Mouse (Mus musculus): ENCODE results near the gene Nr6a1. TPM values are rescaled to one million over a fixed set of nuclear protein-coding genes. Genes with fewer than 3 reads are reported as not detected.

Gene Nr6a1
- polyA plus RNA-seq, 1 experiment from 2014 or later, result 1.7 TPM

DNA sequence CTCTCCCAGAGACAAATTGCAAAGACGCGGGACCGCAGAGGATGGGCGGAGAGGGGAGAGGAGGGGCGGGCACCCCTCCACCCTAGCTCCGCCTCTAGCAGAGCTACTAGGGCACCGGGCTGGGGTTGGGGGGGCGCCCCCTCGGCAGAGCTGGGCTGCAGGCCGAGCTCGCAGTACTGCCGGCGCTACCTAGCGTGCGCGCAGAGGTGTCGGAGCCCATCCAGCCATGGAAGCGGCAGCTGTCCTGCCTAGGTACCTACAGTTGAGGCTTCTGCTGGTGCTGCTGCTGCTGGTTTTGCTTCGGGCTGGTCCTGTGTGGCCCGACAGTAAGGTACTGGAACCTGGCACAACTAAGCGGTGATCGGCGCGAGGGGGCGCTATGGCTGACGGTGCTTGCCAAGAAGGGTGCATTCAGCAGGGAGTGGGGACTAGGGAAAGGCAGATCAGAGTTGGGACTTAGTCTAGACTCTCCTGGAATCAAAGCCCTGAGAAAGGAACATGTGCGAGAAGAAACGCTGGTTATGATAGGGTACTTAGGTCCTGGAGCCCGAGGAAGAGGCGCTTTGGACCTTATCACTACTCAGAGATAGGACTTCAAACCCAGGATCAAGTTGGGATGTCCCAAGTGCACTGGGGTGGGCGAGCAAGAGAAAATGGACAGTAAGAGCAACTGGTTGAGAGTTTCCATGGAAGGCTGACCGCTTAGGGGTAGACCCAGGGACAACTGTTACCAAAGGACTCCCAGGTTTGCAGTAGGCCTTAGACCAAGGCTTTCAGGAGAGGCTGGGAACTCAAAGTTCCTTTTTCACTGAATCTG, 4.6 kb upstream of the Nr6a1 start, which contains the start of gene Olfml2a:
TSS of gene Olfml2a (plus strand) at position 128 of the 817 bp plus-strand sequence.
- no peaks in the 10 kb centered on the region for H3K36me3 ChIP-seq (ENCODE audit: control insufficient read depth, insufficient read depth, low read length)
- H3K9me3 ChIP-seq (ENCODE audit: control insufficient read depth, low read length), result no peaks in the 10 kb centered on the region
- peak; percentile 68 for DNase-seq
- H3K4me2 ChIP-seq (ENCODE audit: low read length), result peak within 1 kb of the TSS; percentile 60
- ATAC-seq (ENCODE audit: low FRiP score, low TSS enrichment), result peak; percentile 70
- H3K4me1 ChIP-seq (ENCODE audit: control insufficient read depth, insufficient read depth, low read length), result peaks cover 10% of the 10 kb centered on the region
- H3K27ac ChIP-seq (replicated peaks; ENCODE audit: low read depth, low read length), result no peak within 1 kb of the TSS
- 9% methylated on average over 31 of the region's 32 CpGs for WGBS
- peak within 1 kb of the TSS; percentile 25 for H3K9ac ChIP-seq (replicated peaks; ENCODE audit: low read length)
- H3K27me3 ChIP-seq (ENCODE audit: control insufficient read depth, insufficient read depth, low read length), result no peaks in the 10 kb centered on the region
- H3K4me3 ChIP-seq (replicated peaks; ENCODE audit: low read depth, low read length), result peak within 1 kb of the TSS; percentile 28

DNA sequence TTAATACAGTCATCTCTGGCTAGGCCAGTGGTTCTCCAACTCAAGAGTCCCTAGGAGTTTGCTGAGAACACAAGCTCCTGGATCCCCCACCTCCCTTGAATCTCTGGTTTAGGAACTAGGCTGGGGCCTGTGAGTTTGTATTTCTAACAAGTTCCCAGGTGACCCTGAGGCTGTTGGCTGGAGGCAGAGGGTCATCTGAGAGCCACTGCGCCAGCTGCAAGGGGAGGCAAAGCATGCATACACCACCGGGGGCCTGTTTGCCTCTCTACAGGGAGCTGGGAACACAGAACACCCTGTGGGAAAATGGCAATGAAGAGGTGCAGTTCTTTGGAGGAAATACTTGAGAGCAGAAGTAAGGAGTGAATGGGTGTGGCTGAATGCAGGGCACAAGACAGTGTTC, 2.8 kb upstream of the Nr6a1 start:
- Histone ChIP-seq H3K4me1 (ENCODE audit: control insufficient read depth, insufficient read depth, low read length) (peaks cover 10% of the 10 kb centered on the region), H3K9me3 (ENCODE audit: control insufficient read depth, low read length) (no peaks in the 10 kb centered on the region), H3K9ac (replicated peaks; ENCODE audit: low read length) (no peak overlapping the region), H3K4me2 (ENCODE audit: low read length) (no peak overlapping the region), H3K27ac (replicated peaks; ENCODE audit: low read depth, low read length) (no peak overlapping the region), H3K4me3 (replicated peaks; ENCODE audit: low read depth, low read length) (no peak overlapping the region), H3K27me3 (ENCODE audit: control insufficient read depth, insufficient read depth, low read length) (no peaks in the 10 kb centered on the region), H3K36me3 (ENCODE audit: control insufficient read depth, insufficient read depth, low read length) (no peaks in the 10 kb centered on the region)
- WGBS, result 66% methylated on average over 2 of the region's 2 CpGs
- DNase-seq (no peak), ATAC-seq (ENCODE audit: low FRiP score, low TSS enrichment) (no peak)

DNA sequence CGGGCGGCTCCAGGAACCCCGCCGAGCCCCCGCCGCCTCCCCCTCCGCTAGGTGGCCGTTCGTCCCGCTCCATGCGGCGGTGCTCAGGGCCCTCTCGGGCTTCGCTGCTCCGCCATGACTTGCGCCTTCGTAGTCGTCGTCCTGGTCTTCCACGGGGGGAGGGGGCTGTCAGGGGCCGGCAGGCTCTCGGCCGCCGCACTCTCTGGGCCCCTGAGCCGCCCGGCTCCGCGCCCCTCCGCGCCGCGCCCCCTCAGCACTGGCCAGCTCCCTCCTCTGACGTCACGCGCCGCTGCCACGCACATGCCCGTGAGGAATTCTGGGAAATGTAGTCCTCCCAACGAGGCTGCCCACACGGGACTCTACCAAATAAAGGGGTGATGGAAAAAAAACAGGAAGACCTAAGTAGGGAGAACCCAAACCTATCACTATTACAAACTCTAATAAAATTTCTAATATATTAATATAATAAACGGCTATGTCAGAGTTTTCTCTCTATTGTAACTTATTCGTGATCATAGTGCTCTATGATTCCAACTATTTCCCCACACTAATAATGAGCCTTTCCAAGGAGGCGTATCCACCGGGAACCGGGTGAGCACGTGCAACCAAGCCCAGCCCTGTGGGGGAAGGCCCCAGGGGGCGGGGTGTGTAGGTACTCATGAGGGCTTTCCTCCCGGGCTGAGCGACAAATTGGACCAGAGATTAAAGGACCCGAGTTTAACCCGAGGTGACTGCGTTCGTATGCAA, 1.2 kb downstream of the Nr6a1 start:
- H3K4me2 ChIP-seq (ENCODE audit: low read length), result peak overlapping the region; percentile 70
- no peak overlapping the region for H3K27ac ChIP-seq (replicated peaks; ENCODE audit: low read depth, low read length)
- peak; percentile 95 for ATAC-seq (ENCODE audit: low FRiP score, low TSS enrichment)
- DNase-seq, result peak; percentile 99
- no peaks in the 10 kb centered on the region for H3K36me3 ChIP-seq (ENCODE audit: control insufficient read depth, insufficient read depth, low read length)
- peak overlapping the region; percentile 79 for H3K4me3 ChIP-seq (replicated peaks; ENCODE audit: low read depth, low read length)
- 1% methylated on average over 53 of the region's 53 CpGs for WGBS
- H3K9ac ChIP-seq (replicated peaks; ENCODE audit: low read length), result peak overlapping the region; percentile 74
- no peaks in the 10 kb centered on the region for H3K9me3 ChIP-seq (ENCODE audit: control insufficient read depth, low read length)
- peaks cover 9% of the 10 kb centered on the region; the same call in 1 of the 2 replicates for H3K27me3 ChIP-seq (ENCODE audit: control insufficient read depth, insufficient read depth, low read length)
- peaks cover 9% of the 10 kb centered on the region for H3K4me1 ChIP-seq (ENCODE audit: control insufficient read depth, insufficient read depth, low read length)

DNA sequence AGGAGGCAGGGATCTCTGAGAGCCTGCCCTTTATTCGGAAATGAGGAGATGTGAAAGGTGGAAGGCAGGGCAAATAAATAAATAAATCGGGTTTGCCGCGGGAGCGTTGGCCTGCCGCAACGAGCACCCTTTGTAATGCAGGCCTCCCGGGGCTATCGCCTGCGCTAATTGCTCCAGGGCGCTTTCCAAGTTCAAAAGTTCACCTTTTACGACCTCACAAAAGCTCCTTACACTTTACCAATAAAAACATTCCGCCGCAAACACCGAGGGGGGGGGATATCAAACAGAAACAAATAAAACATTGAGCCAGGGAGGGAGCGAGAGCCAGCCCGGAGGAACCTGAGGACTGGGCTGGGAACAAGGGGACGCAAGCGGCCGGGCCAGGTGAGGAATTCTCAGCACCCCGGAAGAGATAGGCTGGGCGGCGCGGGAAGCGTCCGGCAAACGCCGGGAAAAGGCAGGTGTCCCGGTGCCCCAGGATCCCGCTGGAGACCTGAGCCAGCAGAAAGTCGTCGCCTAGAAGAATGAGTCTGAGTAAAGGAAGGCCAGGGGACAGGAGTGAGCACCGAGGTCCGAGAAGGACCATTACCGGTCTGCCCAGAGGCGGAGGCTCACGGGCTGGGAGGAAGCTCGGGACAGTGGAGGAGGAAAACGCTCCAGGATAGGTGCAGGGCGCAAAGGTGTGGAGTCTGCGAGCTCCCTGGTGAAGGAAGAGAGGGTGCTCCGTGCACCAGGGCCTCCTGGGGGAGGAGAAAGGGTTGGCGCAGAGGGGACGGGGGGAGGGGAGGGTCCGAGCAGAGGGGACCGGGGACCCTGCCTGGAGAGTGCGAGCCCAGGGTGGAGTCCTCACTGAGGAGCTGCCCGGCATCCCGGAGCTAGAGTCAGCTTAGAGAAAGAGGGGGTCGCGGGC, 2.1 kb downstream of the Nr6a1 start:
- peak overlapping the region; percentile 70 for H3K4me2 ChIP-seq (ENCODE audit: low read length)
- peaks cover 9% of the 10 kb centered on the region for H3K4me1 ChIP-seq (ENCODE audit: control insufficient read depth, insufficient read depth, low read length)
- peak overlapping the region; percentile 74 for H3K9ac ChIP-seq (replicated peaks; ENCODE audit: low read length)
- DNase-seq (peak; percentile 47), ATAC-seq (ENCODE audit: low FRiP score, low TSS enrichment) (peak; percentile 68)
- no peaks in the 10 kb centered on the region for H3K9me3 ChIP-seq (ENCODE audit: control insufficient read depth, low read length)
- H3K27me3 ChIP-seq (ENCODE audit: control insufficient read depth, insufficient read depth, low read length), result peaks cover 9% of the 10 kb centered on the region; the same call in 1 of the 2 replicates
- H3K4me3 ChIP-seq (replicated peaks; ENCODE audit: low read depth, low read length), result peak overlapping the region; percentile 79
- under 1% methylated on average over 51 of the region's 51 CpGs for WGBS
- no peak overlapping the region for H3K27ac ChIP-seq (replicated peaks; ENCODE audit: low read depth, low read length)
- no peaks in the 10 kb centered on the region for H3K36me3 ChIP-seq (ENCODE audit: control insufficient read depth, insufficient read depth, low read length)

DNA sequence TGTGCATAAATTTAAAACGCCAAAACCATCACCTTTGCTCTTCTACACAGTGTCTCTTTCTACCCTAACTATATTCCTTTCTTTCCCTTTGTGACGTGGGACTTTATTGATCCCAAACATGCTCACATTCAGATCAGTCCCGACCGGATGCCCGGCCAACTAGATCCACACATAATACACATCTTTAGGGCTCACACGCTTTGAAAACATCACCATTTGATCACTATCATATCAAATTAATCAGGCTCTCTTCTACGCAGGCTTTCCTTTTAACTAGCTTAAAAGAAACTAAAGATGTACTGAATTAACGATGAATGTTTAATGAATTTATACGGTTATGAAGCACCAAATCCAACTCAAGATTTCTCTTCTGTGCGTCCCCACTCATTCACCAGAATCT, 2.9 kb downstream of the Nr6a1 start:
- WGBS, result 3% methylated on average over 10 of the region's 10 CpGs
- Histone ChIP-seq H3K27me3 (ENCODE audit: control insufficient read depth, insufficient read depth, low read length) (peaks cover 9% of the 10 kb centered on the region; the same call in 1 of the 2 replicates), H3K4me1 (ENCODE audit: control insufficient read depth, insufficient read depth, low read length) (peaks cover 9% of the 10 kb centered on the region), H3K4me3 (replicated peaks; ENCODE audit: low read depth, low read length) (peak overlapping the region; percentile 79), H3K9ac (replicated peaks; ENCODE audit: low read length) (no peak overlapping the region; the same call in 1 of the 2 replicates), H3K9me3 (ENCODE audit: control insufficient read depth, low read length) (no peaks in the 10 kb centered on the region), H3K27ac (replicated peaks; ENCODE audit: low read depth, low read length) (no peak overlapping the region), H3K36me3 (ENCODE audit: control insufficient read depth, insufficient read depth, low read length) (no peaks in the 10 kb centered on the region), H3K4me2 (ENCODE audit: low read length) (peak overlapping the region; percentile 70)
- ATAC-seq (ENCODE audit: low FRiP score, low TSS enrichment) (no peak), DNase-seq (peak; percentile 52)

DNA sequence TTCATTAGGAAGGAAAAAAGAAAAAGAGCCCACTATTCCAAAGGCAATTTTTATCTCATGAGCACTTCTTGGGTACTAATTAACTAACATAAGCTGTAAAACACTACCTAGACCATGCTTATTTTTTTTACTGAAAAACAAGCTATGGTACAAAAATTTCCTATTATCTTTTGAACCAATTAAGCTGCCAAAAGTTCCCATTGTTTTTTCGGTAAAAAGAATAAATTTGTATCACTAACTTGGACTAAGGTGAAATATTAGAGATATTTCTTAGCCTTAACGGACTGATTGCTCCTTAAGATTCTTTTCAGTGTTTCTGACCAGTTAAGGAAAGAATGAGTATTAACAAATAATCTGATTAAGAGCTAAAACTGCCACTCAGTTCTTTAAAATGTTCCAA, 3.6 kb downstream of the Nr6a1 start:
- ATAC-seq (ENCODE audit: low FRiP score, low TSS enrichment) (no peak), DNase-seq (peak; percentile 37)
- H3K4me1 ChIP-seq (ENCODE audit: control insufficient read depth, insufficient read depth, low read length), result peaks cover 9% of the 10 kb centered on the region
- no peak overlapping the region for H3K4me3 ChIP-seq (replicated peaks; ENCODE audit: low read depth, low read length)
- H3K9ac ChIP-seq (replicated peaks; ENCODE audit: low read length), result no peak overlapping the region
- peaks cover 9% of the 10 kb centered on the region; the same call in 1 of the 2 replicates for H3K27me3 ChIP-seq (ENCODE audit: control insufficient read depth, insufficient read depth, low read length)
- 37% methylated on average over 2 of the region's 2 CpGs for WGBS
- no peak overlapping the region for H3K27ac ChIP-seq (replicated peaks; ENCODE audit: low read depth, low read length)
- no peaks in the 10 kb centered on the region for H3K9me3 ChIP-seq (ENCODE audit: control insufficient read depth, low read length)
- no peaks in the 10 kb centered on the region for H3K36me3 ChIP-seq (ENCODE audit: control insufficient read depth, insufficient read depth, low read length)
- no peak overlapping the region for H3K4me2 ChIP-seq (ENCODE audit: low read length)

DNA sequence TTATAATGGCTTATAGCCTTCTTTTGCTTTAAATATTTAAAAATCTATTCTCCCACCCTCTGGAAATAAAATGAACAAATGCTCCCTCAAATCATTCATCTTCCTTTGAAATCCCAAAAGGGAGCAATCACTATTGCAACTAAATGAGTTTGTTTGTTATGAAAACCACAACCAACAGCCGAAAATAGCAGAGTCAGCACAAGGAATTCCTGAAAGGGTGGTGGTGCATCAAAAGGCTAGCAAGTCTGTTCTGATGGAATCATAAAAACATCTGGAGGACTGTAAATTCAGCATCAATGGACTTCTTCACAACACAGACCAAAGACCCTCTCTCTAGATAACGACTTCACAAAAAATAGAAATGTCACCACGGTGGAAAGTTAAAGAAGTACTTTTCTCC, 4.0 kb downstream of the Nr6a1 start:
- DNase-seq, result no peak
- 26% methylated on average over 3 of the region's 3 CpGs for WGBS
- peaks cover 9% of the 10 kb centered on the region for H3K4me1 ChIP-seq (ENCODE audit: control insufficient read depth, insufficient read depth, low read length)

DNA sequence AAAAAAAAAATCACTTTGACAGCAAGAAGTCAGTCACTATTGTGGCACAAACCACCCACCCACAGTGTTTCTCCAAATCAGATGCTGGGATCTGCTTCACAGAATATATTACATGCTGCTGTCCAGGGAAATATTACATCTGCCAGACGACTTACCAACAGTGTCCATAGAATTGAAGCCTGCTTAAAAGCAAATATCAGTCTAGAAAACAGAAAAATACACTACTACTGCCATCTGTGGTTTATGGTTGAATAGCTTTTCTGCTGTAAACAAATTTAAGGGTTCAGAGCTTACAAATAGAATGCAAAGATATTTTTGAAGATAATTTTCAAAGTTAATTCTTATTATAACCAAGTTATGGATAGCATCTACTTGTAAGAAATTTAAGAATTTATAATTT, 6.1 kb downstream of the Nr6a1 start:
- H3K27ac ChIP-seq (replicated peaks; ENCODE audit: low read depth, low read length), result no peak overlapping the region
- H3K4me2 ChIP-seq (ENCODE audit: low read length), result no peak overlapping the region
- H3K4me3 ChIP-seq (replicated peaks; ENCODE audit: low read depth, low read length), result no peak overlapping the region
- ATAC-seq (ENCODE audit: low FRiP score, low TSS enrichment) (no peak), DNase-seq (no peak)
- peaks cover 9% of the 10 kb centered on the region; the same call in 1 of the 2 replicates for H3K27me3 ChIP-seq (ENCODE audit: control insufficient read depth, insufficient read depth, low read length)
- no peaks in the 10 kb centered on the region for H3K36me3 ChIP-seq (ENCODE audit: control insufficient read depth, insufficient read depth, low read length)
- no peaks in the 10 kb centered on the region for H3K9me3 ChIP-seq (ENCODE audit: control insufficient read depth, low read length)
- 12% methylated on average over 1 of the region's 1 CpGs for WGBS
- no peak overlapping the region for H3K9ac ChIP-seq (replicated peaks; ENCODE audit: low read length)
- peaks cover 9% of the 10 kb centered on the region for H3K4me1 ChIP-seq (ENCODE audit: control insufficient read depth, insufficient read depth, low read length)

More for the DNA sequence above, 4.0 kb downstream of the Nr6a1 start:
- no peak overlapping the region for H3K4me3 ChIP-seq (replicated peaks; ENCODE audit: low read depth, low read length)
- no peaks in the 10 kb centered on the region for H3K9me3 ChIP-seq (ENCODE audit: control insufficient read depth, low read length)
- H3K9ac ChIP-seq (replicated peaks; ENCODE audit: low read length), result no peak overlapping the region
- ATAC-seq (ENCODE audit: low FRiP score, low TSS enrichment), result no peak
- no peaks in the 10 kb centered on the region for H3K36me3 ChIP-seq (ENCODE audit: control insufficient read depth, insufficient read depth, low read length)
- H3K27ac ChIP-seq (replicated peaks; ENCODE audit: low read depth, low read length), result no peak overlapping the region
- H3K4me2 ChIP-seq (ENCODE audit: low read length), result no peak overlapping the region
- peaks cover 9% of the 10 kb centered on the region; the same call in 1 of the 2 replicates for H3K27me3 ChIP-seq (ENCODE audit: control insufficient read depth, insufficient read depth, low read length)

All from midbrain, embryonic 14.5 days (tissue).